Mouse (Mus musculus): ENCODE results near the gene Cpsf2. TPM values are rescaled to one million over a fixed set of nuclear protein-coding genes. Genes with fewer than 3 reads are reported as not detected.

The Cpsf2 gene
- total and polyA plus RNA-seq, 3 experiments: 27.6 to 141 (median 91.8) TPM

DNA sequence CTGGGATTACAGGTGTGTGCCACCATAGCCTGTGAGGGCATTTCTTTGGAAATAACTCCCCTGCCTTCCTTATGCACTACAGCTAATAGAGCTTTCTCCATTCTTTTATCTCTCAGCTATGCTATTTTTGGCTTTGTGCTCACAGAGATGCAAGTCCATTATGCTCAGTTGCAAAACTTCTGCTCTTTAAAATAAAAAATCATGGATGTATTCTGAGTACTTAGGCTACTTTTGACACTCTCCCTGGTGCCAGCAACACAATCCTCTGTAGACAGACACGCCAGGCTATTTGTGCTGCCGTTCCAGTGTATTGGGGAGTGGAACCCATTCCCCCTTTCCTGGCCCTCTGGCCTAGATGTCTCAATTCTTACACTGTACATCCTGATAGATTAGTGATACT, 64.1 kb downstream of the Cpsf2 start:
- Histone ChIP-seq H3K4me1 (ENCODE audit: insufficient read depth, low read depth, low read length) (0 out of 2 replicates have a peak, but pooled peaks cover 5% of the 10 kb centered on the region), H3K27me3 (ENCODE audit: insufficient read depth, low read length) (peaks cover 8% of the 10 kb centered on the region), H3K4me3 (ENCODE audit: low read depth, low read length) (no peak overlapping the region), H3K36me3 (replicated peaks) (no peaks in the 10 kb centered on the region), H3K9me3 (replicated peaks) (no peaks in the 10 kb centered on the region)
- DNase-seq (ENCODE audit: low spot score) (no peak), ATAC-seq (ENCODE audit: extremely low read depth, insufficient number of reproducible peaks, low FRiP score, poor library complexity, severe bottlenecking) (no peak)
- TF ChIP-seq POLR2AphosphoS5 (IDR thresholded peaks at IDR 0.05; ENCODE audit: insufficient replicate concordance, low read depth, low read length) (no peak), CTCF (IDR thresholded peaks at IDR 0.05; ENCODE audit: low read depth, low read length) (no peak), GATA2 (IDR thresholded peaks at IDR 0.05; ENCODE audit: borderline replicate concordance, low read depth, low read length) (no peak), TAL1 (conservative IDR thresholded peaks at IDR 0.05; ENCODE audit: low read depth, low read length) (no peak), GATA1 (IDR thresholded peaks at IDR 0.05; ENCODE audit: borderline replicate concordance, low read length) (no peak)

DNA sequence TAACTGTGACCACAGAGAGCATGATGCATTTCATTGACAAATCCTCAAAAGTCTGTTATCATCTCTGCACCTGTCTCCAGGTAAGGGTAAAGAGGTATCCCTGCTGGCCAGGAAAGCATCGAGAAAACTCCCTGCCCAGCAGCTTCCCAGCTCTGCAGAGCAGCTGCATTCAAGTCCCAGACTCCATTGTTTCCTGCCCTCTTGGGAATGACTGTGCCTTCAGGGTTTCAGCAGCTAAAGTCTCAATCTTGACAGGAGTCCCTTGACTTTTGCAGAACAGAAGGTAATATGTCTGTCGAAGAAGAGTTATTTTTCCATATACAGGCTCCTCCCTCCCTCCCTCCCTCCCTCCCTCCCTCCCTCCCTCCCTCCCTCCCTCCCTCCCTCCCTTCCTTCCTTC, 65.9 kb downstream of the Cpsf2 start:
- Histone ChIP-seq H3K9me3 (replicated peaks) (no peaks in the 10 kb centered on the region), H3K4me1 (ENCODE audit: insufficient read depth, low read depth, low read length) (0 out of 2 replicates have a peak, but pooled peaks cover 5% of the 10 kb centered on the region), H3K36me3 (replicated peaks) (no peaks in the 10 kb centered on the region), H3K4me3 (ENCODE audit: low read depth, low read length) (no peak overlapping the region), H3K27me3 (ENCODE audit: insufficient read depth, low read length) (peaks cover 8% of the 10 kb centered on the region)
- TF ChIP-seq TAL1 (conservative IDR thresholded peaks at IDR 0.05; ENCODE audit: low read depth, low read length): no peak
- TF ChIP-seq CTCF (IDR thresholded peaks at IDR 0.05; ENCODE audit: low read depth, low read length): no peak
- no peak for TF ChIP-seq POLR2AphosphoS5 (IDR thresholded peaks at IDR 0.05; ENCODE audit: insufficient replicate concordance, low read depth, low read length)
- no peak for TF ChIP-seq GATA2 (IDR thresholded peaks at IDR 0.05; ENCODE audit: borderline replicate concordance, low read depth, low read length)
- no peak for TF ChIP-seq GATA1 (IDR thresholded peaks at IDR 0.05; ENCODE audit: borderline replicate concordance, low read length)
- ATAC-seq (ENCODE audit: extremely low read depth, insufficient number of reproducible peaks, low FRiP score, poor library complexity, severe bottlenecking) (no peak), DNase-seq (ENCODE audit: low spot score) (no peak)

DNA sequence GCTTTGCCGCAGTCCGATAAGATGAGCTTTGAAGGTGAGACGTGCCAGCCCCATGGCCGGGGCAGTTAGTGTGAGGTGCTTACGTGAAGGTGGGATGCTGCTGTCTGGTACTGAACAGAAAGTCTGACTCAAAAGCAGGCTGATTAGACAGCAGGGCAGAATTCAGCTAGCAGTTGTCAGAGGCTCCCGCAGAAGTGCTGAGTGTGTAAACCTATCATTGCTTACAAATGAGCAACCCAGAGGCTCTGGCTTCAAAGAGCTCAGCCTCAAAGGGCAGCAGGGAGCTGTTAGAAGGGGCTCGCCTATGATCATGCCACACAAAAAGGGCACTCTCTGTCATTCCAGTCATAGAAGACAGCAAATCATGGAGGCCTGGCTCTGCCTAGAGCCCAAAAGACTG, 66.5 kb downstream of the Cpsf2 start:
- no peak for TF ChIP-seq GATA1 (IDR thresholded peaks at IDR 0.05; ENCODE audit: borderline replicate concordance, low read length)
- no peak for TF ChIP-seq GATA2 (IDR thresholded peaks at IDR 0.05; ENCODE audit: borderline replicate concordance, low read depth, low read length)
- TF ChIP-seq CTCF (IDR thresholded peaks at IDR 0.05; ENCODE audit: low read depth, low read length): no peak
- TF ChIP-seq POLR2AphosphoS5 (IDR thresholded peaks at IDR 0.05; ENCODE audit: insufficient replicate concordance, low read depth, low read length): no peak
- TF ChIP-seq TAL1 (conservative IDR thresholded peaks at IDR 0.05; ENCODE audit: low read depth, low read length): no peak
- H3K4me1 ChIP-seq (ENCODE audit: insufficient read depth, low read depth, low read length): 0 out of 2 replicates have a peak, but pooled peaks cover 5% of the 10 kb centered on the region
- DNase-seq (ENCODE audit: low spot score) (no peak), ATAC-seq (ENCODE audit: extremely low read depth, insufficient number of reproducible peaks, low FRiP score, poor library complexity, severe bottlenecking) (no peak)
- no peaks in the 10 kb centered on the region for H3K36me3 ChIP-seq (replicated peaks)
- no peak overlapping the region for H3K4me3 ChIP-seq (ENCODE audit: low read depth, low read length)
- peaks cover 8% of the 10 kb centered on the region for H3K27me3 ChIP-seq (ENCODE audit: insufficient read depth, low read length)
- no peaks in the 10 kb centered on the region for H3K9me3 ChIP-seq (replicated peaks)

DNA sequence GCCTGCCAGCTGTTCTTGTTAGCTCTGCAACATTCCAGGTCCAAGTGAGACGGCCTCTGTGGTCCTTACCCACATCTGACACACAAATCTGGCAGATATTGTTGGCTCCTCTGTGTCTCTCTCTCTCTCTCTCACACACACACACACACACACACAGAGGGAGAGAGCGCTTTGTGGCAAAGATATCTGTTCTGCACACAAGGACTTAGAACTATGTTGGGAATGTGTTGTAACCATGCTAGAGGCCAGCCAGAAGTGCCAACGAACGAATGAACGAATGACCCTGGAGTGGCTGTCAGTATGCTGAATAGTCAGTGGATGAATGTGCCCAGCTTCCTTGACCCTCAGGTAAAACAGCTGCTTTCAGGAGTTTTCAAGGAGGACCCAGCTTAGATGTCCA, 68.1 kb downstream of the Cpsf2 start:
- no peaks in the 10 kb centered on the region for H3K9me3 ChIP-seq (replicated peaks)
- no peaks in the 10 kb centered on the region for H3K36me3 ChIP-seq (replicated peaks)
- DNase-seq (ENCODE audit: low spot score): no peak

DNA sequence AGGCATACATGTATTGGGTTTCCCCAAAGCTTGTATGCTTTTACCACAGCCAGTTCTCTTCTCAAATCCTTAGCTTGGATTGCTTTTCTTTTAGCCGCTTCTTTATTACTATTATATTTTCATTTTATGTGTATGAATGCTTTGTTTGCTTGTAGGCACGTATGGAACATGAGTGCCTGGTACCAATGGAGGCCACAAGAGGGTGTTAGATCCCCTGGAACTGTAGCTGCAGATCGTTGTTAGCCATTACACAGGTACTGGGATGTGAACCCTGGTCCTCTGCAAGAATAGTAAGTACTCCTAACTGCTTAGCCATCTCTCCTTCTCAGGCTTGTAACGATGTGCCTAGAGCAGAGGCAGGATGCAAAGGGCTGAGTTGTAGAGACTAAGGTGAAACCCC, 78.4 kb downstream of the Cpsf2 start:
- Histone ChIP-seq H3K9me3 (replicated peaks) (no peaks in the 10 kb centered on the region), H3K4me3 (ENCODE audit: low read depth, low read length) (no peak overlapping the region), H3K36me3 (replicated peaks) (no peaks in the 10 kb centered on the region), H3K27me3 (ENCODE audit: insufficient read depth, low read length) (no peaks in the 10 kb centered on the region), H3K4me1 (ENCODE audit: insufficient read depth, low read depth, low read length) (no peaks in the 10 kb centered on the region)
- DNase-seq (ENCODE audit: low spot score) (no peak), ATAC-seq (ENCODE audit: extremely low read depth, insufficient number of reproducible peaks, low FRiP score, poor library complexity, severe bottlenecking) (no peak)
- TF ChIP-seq GATA2 (IDR thresholded peaks at IDR 0.05; ENCODE audit: borderline replicate concordance, low read depth, low read length): no peak
- TF ChIP-seq POLR2AphosphoS5 (IDR thresholded peaks at IDR 0.05; ENCODE audit: insufficient replicate concordance, low read depth, low read length): no peak
- TF ChIP-seq CTCF (IDR thresholded peaks at IDR 0.05; ENCODE audit: low read depth, low read length): no peak
- TF ChIP-seq GATA1 (IDR thresholded peaks at IDR 0.05; ENCODE audit: borderline replicate concordance, low read length): no peak
- TF ChIP-seq TAL1 (conservative IDR thresholded peaks at IDR 0.05; ENCODE audit: low read depth, low read length): no peak

More for the DNA sequence above, 68.1 kb downstream of the Cpsf2 start:
- no peak for ATAC-seq (ENCODE audit: extremely low read depth, insufficient number of reproducible peaks, low FRiP score, poor library complexity, severe bottlenecking)
- TF ChIP-seq GATA1 (IDR thresholded peaks at IDR 0.05; ENCODE audit: borderline replicate concordance, low read length) (no peak), POLR2AphosphoS5 (IDR thresholded peaks at IDR 0.05; ENCODE audit: insufficient replicate concordance, low read depth, low read length) (no peak), TAL1 (conservative IDR thresholded peaks at IDR 0.05; ENCODE audit: low read depth, low read length) (no peak), GATA2 (IDR thresholded peaks at IDR 0.05; ENCODE audit: borderline replicate concordance, low read depth, low read length) (no peak), CTCF (IDR thresholded peaks at IDR 0.05; ENCODE audit: low read depth, low read length) (no peak)
- H3K4me1 ChIP-seq (ENCODE audit: insufficient read depth, low read depth, low read length): 0 out of 2 replicates have a peak, but pooled peaks cover 3% of the 10 kb centered on the region
- peaks cover 13% of the 10 kb centered on the region for H3K27me3 ChIP-seq (ENCODE audit: insufficient read depth, low read length)
- H3K4me3 ChIP-seq (ENCODE audit: low read depth, low read length): no peak overlapping the region

DNA sequence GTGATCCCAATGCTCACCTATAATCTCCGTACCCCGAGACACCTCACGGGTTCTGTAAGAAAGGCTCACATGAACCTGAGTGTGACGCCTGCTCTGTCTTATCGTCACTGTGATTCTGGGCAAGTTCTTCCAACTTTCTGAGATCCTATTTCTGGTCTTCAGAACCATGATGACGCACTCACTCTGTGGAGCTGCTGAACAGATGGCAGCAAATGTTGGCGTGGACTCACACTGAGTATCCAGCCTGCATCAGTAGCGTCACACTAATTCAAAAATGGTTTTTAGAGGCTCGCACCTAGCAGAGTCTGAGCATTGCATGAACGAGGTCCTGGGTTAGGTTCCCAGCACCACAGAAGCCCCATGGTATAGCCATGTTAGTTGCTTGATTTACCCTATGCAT, 80.0 kb downstream of the Cpsf2 start:
- DNase-seq (ENCODE audit: low spot score) (no peak), ATAC-seq (ENCODE audit: extremely low read depth, insufficient number of reproducible peaks, low FRiP score, poor library complexity, severe bottlenecking) (no peak)

More for the DNA sequence above, 80.0 kb downstream of the Cpsf2 start:
- H3K27me3 ChIP-seq (ENCODE audit: insufficient read depth, low read length): no peaks in the 10 kb centered on the region
- TF ChIP-seq POLR2AphosphoS5 (IDR thresholded peaks at IDR 0.05; ENCODE audit: insufficient replicate concordance, low read depth, low read length) (no peak), TAL1 (conservative IDR thresholded peaks at IDR 0.05; ENCODE audit: low read depth, low read length) (no peak), GATA1 (IDR thresholded peaks at IDR 0.05; ENCODE audit: borderline replicate concordance, low read length) (no peak), CTCF (IDR thresholded peaks at IDR 0.05; ENCODE audit: low read depth, low read length) (no peak), GATA2 (IDR thresholded peaks at IDR 0.05; ENCODE audit: borderline replicate concordance, low read depth, low read length) (no peak)
- no peaks in the 10 kb centered on the region for H3K9me3 ChIP-seq (replicated peaks)
- no peaks in the 10 kb centered on the region for H3K36me3 ChIP-seq (replicated peaks)
- no peak overlapping the region for H3K4me3 ChIP-seq (ENCODE audit: low read depth, low read length)
- H3K4me1 ChIP-seq (ENCODE audit: insufficient read depth, low read depth, low read length): no peaks in the 10 kb centered on the region

Other genes with a start within 250 kb of the Cpsf2 start
- gene Fbln5, start 156.9 kb upstream of the Cpsf2 start, total RNA-seq (2014; fragmentation: Nextera tagmentation): not detected in 2 replicates
- 0.12 and 0.22 TPM in 2 replicates for gene Fbln5, start 156.9 kb upstream of the Cpsf2 start, total RNA-seq (2017)
- not detected in 2 replicates for gene Fbln5, start 156.9 kb upstream of the Cpsf2 start, polyA plus RNA-seq (2012)
- gene Trip11, start 62.7 kb upstream of the Cpsf2 start, total RNA-seq (2014; fragmentation: Nextera tagmentation): 68.8 and 77.1 TPM in 2 replicates
- gene Trip11, start 62.7 kb upstream of the Cpsf2 start, total RNA-seq (2017): 30.5 and 45.7 TPM in 2 replicates
- 2.9 and 3.6 TPM in 2 replicates for gene Trip11, start 62.7 kb upstream of the Cpsf2 start, polyA plus RNA-seq (2012)
- 72.5 and 75.6 TPM in 2 replicates for gene Atxn3, start 17.7 kb upstream of the Cpsf2 start, total RNA-seq (2014; fragmentation: Nextera tagmentation)
- 81.8 and 98.8 TPM in 2 replicates for gene Atxn3, start 17.7 kb upstream of the Cpsf2 start, total RNA-seq (2017)
- 3.7 and 5.6 TPM in 2 replicates for gene Atxn3, start 17.7 kb upstream of the Cpsf2 start, polyA plus RNA-seq (2012)
- gene Slc24a4, start 152.7 kb downstream of the Cpsf2 start, total RNA-seq (2014; fragmentation: Nextera tagmentation): not detected in 2 replicates
- 0.12 and 0.16 TPM in 2 replicates for gene Slc24a4, start 152.7 kb downstream of the Cpsf2 start, total RNA-seq (2017)
- not detected in 2 replicates for gene Slc24a4, start 152.7 kb downstream of the Cpsf2 start, polyA plus RNA-seq (2012)

Data from G1E (cell line).